Mouse (Mus musculus) spleen, postnatal 10 days (tissue): ENCODE data around the gene Slx1b.
"Not testable (repeated sequence)": the region's sequence is repeated elsewhere in the genome, so short reads cannot be mapped to it uniquely, and the experiment has no call there.

ENCODE experiments used
- DNase-seq, 2 experiments: peaks; one replicate each; pipeline ENCODE4 v3.0.0; 2021 to 2022; ENCODE audit warnings: low spot score in 2 of 2

Slx1b gene

DNA sequence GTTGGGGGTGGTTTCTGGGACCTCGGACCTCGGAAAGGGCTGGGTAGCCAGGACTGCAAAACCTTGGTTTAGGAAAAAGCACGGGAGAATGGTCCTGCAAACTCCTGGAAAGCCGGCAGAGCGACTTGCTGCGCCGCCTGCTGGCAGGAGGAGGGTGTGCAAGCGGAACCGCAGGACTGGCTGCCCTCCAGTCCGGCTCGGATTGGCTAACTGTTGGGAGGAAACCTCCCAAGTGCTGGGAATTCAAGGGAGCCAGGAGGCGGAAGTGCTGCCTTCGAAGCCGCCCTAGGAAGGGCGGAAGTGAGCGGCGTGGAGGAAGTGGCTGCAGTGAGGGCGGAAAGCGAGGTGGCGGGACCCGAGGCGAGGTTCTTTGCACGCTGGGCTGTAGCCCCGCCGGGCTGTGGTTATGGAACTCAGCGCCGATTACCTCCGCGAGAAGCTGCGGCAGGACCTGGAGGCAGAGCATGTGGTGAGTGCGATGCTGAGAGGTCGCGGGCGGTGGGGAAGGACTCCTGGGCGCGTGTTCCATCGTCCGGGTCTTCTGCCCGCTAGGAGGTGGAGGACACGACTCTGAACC is at the start of gene Slx1b:
Slx1b (minus strand) TSS at position 154 of the 577 bp plus-strand sequence.
- DNase-seq: peak; percentile 84 to 91

DNA sequence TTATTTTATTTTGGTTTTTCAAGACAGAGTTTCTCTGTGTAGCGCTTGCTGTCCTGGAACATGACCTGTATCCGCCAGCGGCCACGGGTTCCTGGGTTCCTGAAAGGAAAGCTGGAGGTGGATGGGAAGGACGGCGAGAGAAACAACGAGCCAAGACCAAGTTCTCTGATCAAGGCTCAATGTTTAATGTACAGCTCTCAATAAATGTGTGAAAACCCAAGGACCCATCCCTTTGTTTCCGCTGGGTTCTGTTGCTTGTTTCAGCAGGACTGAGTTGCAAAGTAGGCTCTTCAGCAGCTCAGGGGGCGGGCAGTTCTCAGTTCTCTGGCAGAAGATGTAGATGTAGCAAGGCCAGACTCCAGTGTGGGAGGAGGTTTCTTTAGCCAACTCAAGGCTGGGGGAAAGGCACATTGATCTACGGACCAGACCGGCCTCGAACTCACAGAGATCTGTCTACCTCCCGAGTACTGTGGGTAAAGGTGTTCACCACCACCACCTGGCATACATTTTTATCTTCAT is 46.4 kb upstream of the Slx1b start:
- no peak for DNase-seq

DNA sequence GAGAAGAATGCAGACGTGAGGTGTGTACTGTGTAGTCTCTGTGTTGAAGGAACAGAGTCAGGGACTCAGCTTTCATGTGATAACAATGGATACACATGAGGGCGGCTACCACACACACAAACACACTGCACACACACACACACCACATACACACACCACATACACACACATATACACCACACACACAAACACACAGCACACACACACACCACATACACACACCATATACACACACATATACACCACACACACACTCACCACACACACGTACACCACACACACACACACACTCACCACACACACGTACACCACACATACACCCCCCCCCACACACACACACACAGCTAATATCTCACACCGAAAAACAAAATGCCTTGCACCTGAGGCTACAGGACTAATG is 45.9 kb upstream of the Slx1b start:
- no peak for DNase-seq

DNA sequence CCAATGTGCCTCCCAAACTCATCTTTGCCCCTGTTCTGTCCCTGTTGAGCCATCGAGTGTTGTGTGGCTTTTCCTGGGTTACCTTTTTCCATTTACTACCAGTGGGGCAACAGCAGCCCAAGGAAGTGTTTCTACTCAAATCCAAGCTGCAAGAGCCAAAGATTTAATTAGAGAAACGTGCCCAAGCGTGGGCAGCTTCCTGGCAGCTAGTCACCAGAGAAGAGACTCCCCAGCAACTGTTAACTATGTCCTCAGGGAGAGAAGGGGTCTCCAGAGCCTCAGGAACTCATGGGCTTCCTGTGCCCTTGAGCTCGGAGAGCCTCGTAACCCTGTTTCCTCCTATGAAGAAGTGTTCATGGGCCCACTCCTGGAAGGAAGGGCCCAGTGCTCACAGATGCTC is 45.4 kb upstream of the Slx1b start:
- DNase-seq: no peak

DNA sequence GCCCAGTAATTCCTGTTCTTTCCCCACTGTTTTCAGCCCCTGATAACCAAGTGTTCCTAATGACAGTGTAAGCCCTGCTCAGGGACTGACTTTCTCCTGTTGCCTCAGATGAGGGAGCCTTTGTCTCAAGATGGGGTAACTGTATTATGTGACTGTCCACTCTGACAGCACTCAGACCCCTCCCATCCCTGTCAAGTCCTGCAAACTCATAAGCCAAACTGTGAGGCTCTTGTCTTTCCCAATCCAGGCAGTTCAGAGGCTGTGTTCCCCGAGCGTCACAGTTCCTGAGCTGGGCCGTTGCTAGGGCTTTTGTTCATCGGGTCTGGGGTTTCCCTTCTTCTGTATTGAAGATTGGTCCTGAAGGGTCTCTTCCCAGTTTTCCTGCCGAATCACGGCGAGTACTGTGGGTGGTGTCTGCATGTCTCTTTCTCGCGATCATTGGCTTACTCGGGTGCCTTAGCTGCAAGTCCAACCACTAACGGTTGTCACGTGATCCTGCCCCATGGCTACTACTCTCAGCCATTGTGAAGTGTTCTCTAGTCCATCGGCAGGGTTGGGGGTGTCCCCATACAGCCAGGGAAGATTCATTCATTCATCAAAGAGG is 44.6 kb upstream of the Slx1b start:
- DNase-seq: no peak

DNA sequence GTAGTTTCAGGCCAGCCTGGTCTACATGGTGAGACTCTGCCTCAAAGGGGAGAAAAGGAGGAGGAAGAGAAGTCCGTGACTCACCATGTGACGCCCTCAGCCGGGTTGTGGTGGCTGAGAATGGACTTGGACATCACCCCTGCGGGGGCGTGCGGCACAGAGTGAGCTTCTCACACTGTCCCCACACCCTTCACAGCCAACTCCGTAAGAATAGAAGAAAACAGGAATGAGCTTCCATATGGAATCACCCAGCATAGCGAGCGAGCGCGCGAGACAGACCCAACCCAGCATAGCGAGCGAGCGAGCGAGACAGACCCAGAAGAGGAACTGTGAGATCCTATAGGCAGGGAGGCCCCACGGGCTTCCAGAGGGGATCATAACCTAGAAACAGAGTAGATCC is 44.0 kb upstream of the Slx1b start:
- DNase-seq: no peak

DNA sequence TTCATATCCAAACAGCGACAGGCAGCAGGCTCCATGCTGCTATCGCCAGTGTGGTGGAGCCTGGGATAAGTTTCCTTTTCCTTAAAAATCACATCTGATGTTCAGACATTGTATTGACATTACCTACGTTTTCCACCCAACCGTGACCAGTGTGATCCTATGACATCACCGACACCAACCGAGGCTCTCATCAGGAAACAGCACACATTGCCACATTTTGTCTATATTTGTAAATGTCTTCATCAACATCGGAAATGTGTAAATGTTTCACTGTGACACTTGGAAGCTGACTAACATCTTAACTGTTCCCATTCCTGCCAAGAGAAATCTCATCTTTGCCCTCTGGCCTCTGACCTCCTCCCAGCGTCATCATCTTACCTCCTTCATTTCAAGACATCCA is 40.5 kb upstream of the Slx1b start:
- DNase-seq: no peak

DNA sequence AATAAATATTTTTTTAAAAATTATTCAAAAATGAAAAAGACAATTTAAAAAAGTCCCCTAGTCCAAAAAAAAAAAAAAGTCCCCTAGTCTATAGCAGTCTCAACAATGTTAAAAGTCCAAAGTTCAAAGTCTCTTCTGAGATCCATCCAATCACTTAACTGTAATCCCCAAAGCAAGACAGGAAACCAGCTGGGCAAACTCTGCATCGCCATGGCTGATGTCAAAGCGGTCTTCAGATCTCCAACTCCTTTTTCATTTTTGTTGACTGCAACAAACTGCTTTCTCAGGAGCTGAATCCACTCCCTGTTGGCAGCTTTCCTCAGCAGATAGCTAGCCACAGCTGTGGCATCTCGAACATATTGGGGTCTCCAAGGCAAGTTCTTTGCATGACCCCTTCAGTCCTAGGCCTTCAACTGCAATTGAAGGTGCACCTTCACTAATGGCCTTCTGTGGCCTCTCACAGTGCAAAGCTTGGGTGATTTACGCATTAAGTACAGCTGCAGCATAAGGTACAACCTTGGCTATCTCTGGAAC is 34.7 kb upstream of the Slx1b start:
- DNase-seq: not testable (repeated sequence)

DNA sequence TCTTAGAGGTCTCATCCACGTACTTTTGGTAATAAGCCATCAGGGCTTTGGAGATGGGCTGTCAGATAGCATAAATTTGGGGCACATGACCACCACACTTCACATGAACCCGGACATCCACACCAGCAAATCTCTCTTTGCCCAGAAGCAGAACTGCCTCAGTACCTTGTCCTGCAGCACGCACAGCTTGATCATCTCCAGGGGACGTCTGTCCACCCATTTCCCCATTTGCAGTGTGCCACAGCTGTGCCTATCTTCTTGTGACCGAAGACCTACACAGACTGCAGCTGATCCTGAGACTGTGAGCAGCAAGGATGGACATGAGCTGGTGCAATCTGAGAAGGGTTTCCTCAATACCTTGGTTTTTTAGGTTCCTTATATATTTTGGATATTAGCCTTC is 30.1 kb upstream of the Slx1b start:
- no peak for DNase-seq

DNA sequence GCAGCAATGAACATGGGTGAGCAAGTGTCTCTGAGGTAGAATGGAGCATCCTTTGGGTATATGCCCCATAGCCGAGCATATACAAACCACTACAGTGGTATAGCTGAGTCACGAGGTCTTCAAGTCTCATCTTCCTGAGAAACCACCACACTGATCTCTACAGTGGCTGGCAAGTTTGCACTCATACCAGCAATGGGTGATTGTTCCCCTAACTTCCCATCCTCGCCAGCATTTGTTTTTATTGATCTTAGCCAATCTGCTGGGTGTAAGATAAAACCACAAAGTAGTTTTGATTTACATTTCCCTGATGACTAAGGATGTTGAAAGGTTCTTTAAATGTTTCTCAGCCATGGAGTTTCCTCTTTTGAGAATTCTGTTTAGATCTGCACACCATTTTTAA is 29.5 kb upstream of the Slx1b start:
- DNase-seq: no peak

DNA sequence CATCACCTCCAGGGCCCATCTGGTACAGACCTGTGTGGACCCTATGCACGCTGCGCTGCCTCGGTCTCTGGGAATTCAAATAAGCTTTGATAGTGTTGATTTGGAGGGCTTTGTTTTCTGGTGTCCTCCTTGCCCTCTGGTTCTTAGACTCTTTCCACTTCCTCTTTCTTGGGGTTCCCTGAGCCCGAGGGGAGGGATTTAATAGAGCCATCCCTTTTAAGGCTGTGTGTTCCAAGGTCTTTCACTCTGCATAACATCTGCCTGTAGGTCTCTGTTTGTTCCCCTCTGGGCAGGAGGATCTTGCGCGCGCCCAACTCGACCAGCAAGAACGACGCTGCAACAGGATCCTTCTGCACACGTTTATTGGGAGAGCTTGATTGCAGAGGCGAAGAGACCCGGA is 26.1 kb upstream of the Slx1b start:
- no peak for DNase-seq

DNA sequence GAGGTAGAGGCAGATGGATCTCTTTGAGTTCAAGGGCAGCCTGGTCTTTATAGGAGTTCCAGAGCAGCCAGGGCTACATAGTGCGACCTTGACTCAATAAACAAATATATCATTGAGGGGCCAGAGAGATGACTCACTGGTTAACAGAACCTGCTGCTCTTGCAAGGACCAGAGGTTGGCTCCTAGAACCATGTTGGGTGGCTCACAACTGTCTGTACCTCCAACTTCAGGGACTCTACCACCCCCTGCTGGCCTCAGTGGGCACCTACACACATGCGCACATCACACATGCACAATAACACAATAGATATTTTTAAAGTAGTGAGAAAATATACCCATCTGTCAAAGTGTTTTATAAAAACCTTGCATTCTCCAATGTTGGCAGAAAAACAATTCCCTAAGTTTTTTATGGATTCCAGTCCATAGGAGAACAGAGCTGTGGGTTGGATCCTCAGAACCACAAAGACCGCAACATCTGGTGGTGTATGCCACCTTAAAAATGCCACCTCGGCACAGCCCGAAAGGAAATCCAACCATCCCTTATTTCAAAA is 23.3 kb upstream of the Slx1b start:
- DNase-seq: no peak

DNA sequence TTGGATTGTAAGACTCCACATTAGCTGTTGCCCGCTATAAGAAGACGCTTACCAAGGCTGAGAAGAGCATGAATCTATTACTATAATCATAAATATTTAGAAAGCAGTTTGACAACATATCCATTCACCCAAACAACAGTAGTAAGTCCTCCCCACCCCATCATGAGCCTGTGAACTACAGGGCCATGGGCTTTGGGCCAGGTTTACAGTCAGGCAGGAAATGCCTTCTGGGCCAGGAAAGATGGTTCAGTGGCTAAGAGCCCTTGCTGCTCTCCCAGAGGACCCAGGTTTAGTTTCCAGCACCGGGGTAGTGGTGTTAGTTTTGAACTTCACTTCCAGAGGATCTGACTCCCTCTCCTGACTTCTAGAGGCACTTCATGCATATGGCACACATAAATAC is 22.0 kb upstream of the Slx1b start:
- DNase-seq: no peak

DNA sequence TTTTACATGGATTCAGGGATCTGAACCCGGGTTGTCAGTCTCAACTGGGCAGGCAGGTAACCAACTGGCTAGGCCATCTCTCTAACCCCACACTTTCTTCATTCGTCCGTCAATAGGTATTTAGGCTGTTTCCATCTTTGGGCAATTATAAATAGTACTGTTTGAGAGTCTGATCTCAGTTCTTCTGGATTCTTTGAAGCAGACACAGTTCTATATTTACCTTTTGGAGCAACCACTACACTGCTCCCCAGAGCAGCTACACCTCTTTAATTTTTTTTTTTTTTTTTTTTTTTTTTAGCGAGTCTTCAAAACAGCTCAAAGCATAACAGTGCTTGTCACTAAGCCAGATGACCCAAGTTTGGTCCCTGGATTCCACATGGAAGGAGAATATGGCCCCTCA is 20.1 kb upstream of the Slx1b start:
- no peak for DNase-seq

DNA sequence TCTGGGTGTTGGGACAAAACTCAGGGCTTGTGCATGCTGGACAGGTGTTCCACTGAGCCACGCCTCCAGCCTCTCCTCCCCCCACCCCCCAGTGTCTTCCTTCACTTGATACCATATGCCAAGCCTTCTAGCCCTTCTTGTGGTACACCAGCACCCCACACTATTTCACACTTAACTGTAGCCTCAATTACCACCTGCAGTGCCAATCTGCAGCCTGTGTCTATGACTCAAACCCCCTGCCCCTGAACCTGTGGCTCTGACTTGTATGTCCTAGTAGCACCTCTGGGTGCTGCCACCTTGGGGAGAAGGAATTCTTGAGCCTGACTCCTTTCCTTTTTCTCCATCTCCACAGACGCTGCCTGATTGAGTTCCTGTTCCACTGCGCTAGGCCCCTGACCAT is 16.3 kb upstream of the Slx1b start:
- DNase-seq: no peak

DNA sequence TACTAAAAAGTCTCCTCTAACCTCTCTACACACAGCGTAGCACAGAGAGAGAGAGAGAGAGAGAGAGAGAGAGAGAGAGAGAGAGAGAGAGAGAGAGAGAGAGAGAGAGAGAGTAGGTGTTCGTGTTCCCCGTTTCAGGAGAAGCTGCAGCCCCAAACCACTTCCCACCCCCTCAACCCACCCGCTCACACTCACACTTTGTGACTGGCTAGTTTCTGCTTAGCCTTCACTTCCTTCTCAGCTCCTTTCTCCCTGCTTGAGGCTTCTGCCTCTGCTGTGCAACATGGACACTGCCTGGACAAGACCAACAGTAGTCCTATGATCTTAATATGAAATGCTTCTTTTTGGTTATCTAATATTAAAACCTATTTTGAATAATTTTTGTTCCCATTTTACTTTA is 14.7 kb upstream of the Slx1b start:
- DNase-seq: no peak

DNA sequence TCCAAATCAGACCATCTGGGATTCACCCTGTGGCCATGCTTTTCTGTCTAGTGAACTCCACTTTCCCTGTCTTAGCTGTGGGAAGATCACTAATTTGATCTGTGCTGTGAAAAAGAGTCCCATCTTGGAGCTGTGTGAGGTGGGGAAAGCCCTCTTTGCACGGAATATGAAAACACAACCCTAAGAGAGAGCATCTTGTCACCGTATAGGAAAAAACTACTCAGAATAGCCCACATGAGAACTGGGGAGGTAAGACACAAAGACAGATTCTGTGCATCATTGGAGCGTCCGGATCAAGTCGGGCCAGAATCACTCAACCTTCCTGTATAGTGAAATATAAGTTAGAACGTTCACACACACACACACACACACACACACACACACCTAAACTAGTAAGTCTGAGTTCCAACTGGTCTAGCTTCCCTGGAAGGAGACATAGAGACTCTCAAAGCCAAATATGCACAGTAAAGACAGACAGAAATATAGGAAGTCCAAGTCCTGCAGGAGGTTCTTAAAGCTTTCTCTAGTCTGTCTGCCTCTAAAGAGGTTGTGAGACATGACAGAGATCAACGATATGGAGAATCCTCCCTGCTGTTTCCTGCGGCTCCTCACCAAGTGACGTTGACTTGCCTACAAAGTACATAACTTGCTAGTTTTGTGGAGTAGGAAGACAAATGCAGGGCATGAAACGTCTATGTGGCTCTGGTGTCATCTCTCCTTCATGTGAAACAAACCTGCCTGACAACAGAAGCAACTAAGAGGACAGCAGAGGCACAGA is 12.8 kb upstream of the Slx1b start:
- no peak for DNase-seq

DNA sequence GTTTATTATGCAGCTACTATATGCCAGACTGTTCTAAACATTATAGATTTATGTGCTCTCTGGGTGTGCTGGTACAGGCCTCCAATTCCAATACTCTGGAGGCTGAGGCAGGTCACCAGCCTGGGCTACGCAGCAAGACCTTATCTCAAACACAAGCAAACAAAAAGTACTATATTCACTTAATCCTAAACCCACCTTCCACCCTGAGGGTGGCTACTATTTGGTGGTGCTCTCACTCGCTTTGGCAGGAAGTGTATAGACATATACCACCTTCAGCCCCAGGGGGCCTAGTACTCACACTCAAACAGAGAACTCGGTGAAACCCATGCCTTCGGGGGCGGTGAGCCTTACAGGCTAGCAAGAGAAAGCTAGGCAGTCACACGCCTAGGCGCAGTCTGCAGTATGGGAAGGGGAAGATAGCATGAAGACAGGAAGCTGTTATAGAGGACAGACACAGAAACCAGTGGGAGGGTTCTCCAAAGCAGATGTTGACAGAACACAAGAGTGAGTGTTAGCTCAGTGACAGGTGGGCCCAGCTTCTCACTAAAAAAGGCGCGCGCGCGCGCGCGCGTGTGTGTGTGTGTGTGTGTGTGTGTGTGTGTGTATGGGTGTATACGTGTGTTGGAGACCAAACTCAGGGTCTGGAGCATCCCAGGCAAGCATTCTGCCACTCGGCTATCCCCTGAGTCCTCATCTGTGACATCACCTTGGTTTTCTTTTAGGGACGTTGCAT is 12.0 kb upstream of the Slx1b start, which contains the start of gene Coro1a:
Coro1a (minus strand) TSS at position 346 of the 733 bp plus-strand sequence.
- peak in 1 of 2 experiments; percentile 67 for DNase-seq

DNA sequence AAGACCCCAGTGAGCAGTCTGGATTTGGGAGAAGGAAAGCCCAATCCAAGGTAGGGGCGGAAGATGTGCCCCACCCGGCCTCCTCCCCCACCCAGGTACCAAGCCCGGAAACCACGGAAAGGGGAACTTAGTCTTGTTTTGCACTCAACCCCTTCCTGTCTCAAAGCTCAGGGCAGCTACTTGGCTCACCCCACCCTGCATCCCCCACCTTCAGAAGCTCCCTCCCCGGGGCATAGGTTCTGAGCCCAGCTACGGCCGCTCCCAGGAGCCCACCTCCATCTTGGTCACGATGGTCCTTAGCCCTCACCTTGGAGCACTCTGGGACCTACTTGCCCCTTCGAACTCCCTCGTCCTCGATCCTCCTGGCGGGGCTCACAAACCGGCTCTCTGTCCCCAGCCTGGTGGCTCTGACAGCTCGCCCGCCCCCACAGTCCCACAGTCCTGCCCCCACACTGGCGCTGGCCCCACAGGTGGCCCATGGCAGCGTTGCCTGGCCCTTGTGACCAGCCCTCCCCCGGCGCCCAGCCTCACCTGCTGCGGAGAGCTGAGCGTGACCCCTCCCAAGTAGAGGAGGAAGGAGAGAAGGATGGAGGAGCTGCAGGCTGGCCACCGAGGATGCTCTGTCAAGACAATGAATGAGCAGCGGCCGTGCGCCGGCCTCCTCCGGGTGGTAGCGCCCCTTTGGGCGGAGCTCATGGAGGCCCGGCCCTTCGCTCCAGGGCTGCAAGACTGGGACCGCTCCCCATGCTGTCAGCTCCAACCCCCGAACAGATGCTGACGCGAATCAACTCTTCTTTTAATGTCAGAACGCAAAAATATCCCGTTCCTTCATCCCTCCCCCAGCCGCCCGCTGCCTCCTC is 8.8 kb upstream of the Slx1b start:
- DNase-seq: peak; percentile 73 to 87

DNA sequence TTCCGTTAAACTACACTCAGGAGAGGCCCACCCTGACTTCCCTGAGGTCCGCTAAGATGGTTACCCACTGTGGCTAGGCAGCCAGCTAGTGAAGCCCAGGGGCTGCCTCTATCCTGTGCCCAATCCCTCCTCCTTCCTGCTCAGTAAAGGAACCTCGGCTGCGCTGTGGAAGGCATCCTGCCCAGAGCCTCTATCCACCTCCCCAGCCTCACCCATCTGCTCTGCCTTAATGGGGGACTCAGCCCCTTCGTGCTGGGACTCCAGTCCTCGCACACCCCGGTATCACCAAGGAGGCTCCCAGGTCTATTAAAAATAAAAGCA is 8.1 kb upstream of the Slx1b start:
- peak; percentile 33 to 57 for DNase-seq
